Mouse (Mus musculus) ovary, postnatal 14 days (tissue): Measurements from ENCODE around the gene Cadps2.

Source experiments
- DNase-seq: peaks from one replicate; pipeline ENCODE4 v3.0.0; 2022; ENCODE audit warnings: low spot score

Gene Cadps2

DNA sequence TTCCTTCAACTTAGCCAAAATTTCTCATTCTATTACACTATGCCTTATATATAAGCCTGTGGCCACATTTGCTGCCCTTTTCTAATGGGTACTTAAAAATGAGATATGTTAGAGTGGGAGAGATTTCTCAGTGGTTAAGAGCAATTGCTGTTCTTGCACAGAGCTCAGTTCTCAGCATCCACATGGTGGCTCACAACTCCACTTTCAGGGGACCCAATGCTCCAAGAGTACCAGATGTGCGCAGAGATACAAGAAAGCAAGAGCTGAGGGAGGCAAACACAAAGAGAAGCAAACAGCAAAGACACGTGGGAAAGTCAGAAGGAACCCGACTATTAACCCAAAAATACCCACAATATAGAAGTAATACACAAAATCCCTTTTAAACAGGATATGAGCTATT, 77.0 kb downstream of the Cadps2 start:
- DNase-seq: no peak

DNA sequence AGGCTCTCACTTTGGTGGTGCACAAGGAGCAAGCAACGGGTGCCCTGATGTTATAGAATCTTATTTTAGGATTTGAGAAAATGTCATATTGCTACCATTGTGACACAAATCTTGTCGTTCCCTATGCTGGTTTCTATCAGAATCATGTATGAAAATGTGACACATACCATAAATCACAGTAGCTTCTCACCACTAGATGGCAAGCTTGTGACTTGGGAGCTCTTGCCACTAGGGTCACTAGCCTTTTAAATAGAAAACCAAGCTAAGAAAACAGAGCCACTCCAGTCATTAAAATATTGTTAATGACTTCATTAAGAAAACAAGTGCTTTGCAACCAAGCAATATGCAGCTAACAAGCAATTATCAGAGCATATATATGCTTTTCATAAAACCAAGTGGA, 81.0 kb downstream of the Cadps2 start:
- DNase-seq: no peak

DNA sequence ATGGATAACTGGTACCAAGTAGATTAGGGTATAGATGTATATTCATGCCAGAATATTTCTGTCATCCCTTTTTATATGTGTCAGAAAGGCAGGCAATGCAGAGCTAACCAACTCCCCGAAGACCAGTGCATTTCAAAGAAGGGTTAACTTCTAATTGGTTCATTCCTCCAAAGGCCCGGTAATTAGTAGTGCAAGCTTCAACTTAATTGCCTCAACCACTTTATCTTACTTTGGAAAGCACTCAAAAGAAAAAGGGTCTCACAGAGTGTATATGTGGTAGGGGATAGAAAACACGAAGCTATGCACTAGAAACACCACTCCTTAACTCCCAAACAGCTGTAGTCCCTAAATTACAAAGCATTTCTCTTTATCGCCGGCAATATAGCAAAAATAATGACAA, 90.4 kb downstream of the Cadps2 start:
- DNase-seq: no peak

- no peak for DNase-seq
These were observed 99.2 kb downstream of the Cadps2 start for GRCm38 (mm10) chr6:23740010-23740409.

- DNase-seq: no peak
These were observed 106.5 kb downstream of the Cadps2 start for GRCm38 (mm10) chr6:23732750-23733149.

DNA sequence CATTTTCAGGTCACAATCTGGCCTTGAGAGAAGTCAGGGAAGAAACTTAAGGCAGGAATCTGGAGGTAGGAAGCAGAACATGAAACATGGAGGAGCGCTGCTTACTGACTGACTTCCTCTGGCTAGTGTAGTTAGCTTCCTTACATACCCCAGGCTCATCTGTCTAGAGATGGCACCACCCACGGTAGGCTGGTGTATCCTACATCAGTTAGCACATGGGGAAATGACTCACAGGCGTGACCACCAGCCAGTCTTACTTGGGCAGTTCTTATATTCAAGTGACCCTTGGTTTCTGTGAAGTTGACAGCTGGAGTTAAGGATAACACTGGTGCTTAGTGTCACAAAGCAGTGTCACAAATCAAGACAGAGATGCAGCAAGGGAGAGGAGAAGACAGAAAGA, 110.6 kb downstream of the Cadps2 start:
- no peak for DNase-seq

- no peak for DNase-seq
These were observed 115.5 kb downstream of the Cadps2 start for GRCm38 (mm10) chr6:23723697-23724096.

DNA sequence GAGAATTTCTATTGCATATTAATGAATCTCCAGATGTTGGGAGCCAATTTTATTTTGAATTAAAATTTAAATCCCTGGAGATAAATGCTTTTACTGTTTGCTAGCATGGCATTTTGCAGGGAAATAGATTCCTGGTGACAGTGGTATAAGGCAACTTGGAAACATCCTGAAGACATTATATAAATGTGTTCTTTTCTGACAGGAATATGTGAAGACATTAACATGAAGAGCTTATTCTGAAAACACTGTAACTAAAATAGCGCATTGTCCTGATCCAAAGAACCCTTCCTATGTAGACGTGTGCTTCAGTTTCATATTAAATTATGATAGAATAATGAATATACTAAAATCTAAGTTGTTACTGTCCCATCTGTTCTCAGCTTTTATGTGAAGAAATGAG, 118.8 kb downstream of the Cadps2 start:
- DNase-seq: no peak

- DNase-seq: no peak
These were observed 131.7 kb downstream of the Cadps2 start for GRCm38 (mm10) chr6:23707506-23707905.

- DNase-seq: no peak
These were observed 138.3 kb downstream of the Cadps2 start for GRCm38 (mm10) chr6:23700879-23701278.

DNA sequence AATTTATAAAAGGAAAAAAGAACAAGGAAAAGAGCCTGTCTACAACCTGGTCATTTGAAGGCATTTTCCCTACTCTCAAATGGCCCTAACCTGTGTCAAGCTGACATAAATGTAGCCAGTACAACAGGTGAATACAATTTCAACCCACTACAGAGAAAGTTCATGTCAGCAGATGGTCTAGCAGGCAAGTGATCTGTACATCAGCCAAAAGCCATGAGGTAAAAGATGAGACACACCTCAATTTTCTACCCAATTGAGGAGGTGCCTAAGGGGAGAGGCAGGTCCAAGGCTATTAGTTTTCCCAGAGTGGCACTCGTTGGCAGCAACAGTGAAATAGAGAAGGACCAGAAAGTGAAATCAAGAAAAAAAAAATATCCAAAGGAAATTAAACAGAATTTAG, 161.0 kb downstream of the Cadps2 start:
- no peak for DNase-seq

GRCm38 (mm10) chr6:23655036-23655435, 184.2 kb downstream of the Cadps2 start, which contains the start of gene Rnf148:
Gene Rnf148, minus strand, starts transcription at chr6:23655136.
- DNase-seq: no peak

DNA sequence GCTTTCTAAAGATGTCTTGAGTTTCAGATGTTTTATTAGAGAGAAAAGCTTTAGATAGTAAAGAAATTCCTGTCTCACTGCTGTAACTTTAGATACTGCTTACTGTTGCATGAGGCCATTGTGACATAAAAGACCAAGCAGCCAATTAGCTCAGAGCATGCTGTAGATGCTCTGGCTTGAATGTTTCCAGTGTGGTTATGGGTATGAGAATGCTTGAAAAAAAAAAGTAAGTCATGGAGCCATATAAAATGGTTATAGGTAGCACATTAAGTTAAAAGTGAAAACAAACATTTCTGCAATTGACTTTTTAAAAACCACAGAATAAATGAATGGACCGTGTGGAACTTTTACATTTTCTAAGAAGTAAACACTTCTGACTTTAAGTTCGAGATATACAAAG, 189.0 kb downstream of the Cadps2 start, which contains the start of gene Rnf133:
Gene Rnf133, minus strand, starts transcription at position 101 of the 400 bp plus-strand sequence.
- DNase-seq: no peak

DNA sequence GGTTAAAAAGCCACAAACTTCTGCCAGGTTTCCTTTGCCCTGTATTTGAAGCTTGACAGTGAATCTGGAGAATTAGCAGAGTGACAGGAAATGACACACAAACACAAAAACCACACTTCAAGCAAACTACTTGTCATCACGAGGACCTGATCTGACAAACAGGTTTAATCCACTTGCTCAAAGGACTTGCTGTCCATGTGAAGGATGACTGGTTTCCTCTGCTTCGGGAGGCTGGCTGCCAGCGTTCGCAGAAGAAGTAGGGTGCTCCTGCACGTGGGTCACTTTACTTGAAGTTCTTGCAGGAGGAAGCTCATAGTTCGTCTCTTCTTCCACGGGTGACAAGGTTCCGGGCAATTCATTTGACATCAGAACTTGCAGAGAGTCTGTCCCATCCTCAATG, 190.5 kb downstream of the Cadps2 start:
- DNase-seq: no peak

GRCm38 (mm10) chr6:23647627-23648247, 191.5 kb downstream of the Cadps2 start:
- DNase-seq: peak; percentile 32

DNA sequence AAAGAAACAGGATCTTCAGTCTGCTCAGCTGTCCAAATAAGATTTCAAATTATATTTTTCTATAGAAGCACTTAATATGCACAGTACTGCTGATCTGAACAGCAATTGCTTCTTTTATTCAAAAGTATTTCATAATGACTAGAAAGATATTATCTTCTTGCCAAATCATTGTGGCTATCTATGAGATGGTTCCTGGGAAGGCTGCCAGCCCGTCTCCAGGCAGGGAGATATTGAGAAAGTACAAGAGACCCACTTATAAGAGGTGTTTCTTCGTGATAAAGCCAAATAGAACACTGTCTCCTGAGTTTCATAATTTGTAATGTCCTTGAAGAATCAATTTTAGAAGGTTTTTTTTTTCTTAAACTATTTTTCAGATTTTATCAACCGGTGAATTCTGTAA, 202.1 kb downstream of the Cadps2 start:
- no peak for DNase-seq

GRCm38 (mm10) chr6:23635208-23635607, 204.0 kb downstream of the Cadps2 start:
- DNase-seq: no peak

DNA sequence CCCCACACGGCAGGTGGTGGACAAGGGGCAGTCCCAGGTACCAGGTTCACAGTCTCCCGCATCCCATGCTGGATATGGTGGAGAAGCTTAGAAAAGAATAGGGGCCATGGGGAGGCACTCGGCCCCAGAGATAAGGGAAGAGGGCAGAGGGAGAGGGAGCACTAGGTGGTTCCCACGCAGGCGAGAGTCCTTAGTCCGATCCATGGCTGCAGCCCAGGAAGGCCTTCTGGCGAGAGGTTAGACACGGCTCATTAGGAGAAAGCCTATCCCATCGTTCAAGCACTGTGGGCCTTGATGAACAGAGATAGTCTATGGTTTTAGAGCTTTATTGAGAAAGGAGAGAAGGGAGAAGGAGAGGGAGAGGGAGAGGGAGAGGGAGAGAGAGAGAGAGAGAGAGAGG, 205.2 kb downstream of the Cadps2 start:
- DNase-seq: no peak

DNA sequence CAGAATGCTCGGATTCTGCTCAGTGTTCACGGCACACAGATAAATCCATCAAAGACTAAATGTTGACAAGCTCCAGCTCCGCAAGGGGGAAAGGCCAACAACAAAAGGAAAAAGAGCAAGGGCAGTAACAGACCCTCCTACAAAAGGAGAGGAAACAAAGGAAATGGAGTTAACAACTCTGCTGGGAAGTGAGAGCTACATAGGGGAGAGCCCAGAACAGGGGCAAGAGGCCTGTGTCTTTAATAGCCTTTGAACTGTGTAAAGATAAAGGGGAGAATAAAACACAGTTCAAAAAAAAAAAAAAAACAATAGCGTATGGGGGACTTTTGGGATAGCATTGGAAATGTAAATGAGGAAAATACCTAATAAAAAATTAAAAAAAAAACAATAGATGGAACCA, 208.8 kb downstream of the Cadps2 start:
- no peak for DNase-seq

GRCm38 (mm10) chr6:23575102-23575501, 264.1 kb downstream of the Cadps2 start:
- peak; percentile 1 for DNase-seq

GRCm38 (mm10) chr6:23573750-23574149, 265.5 kb downstream of the Cadps2 start:
- DNase-seq: no peak

GRCm38 (mm10) chr6:23572401-23572800, 266.8 kb downstream of the Cadps2 start:
- DNase-seq: no peak

- DNase-seq: no peak
These were observed 269.5 kb downstream of the Cadps2 start for GRCm38 (mm10) chr6:23569686-23570085.

- DNase-seq: no peak
These were observed 270.5 kb downstream of the Cadps2 start for GRCm38 (mm10) chr6:23568688-23569087.
